Mouse (Mus musculus): Measurements from ENCODE around the gene Arhgap15. TPM values are rescaled to one million over a fixed set of nuclear protein-coding genes. Genes with fewer than 3 reads are reported as not detected.

The Arhgap15 gene
- total RNA-seq, 2 experiments from 2014 or later: 151 to 173 TPM

- no peak for ATAC-seq (ENCODE audit: poor library complexity, severe bottlenecking)
These were observed 537.6 kb downstream of the Arhgap15 start for GRCm38 (mm10) chr2:44286181-44286719.

GRCm38 (mm10) chr2:44299156-44299555 is 550.5 kb downstream of the Arhgap15 start:
- no peak for ATAC-seq (ENCODE audit: poor library complexity, severe bottlenecking)

- no peak for ATAC-seq (ENCODE audit: poor library complexity, severe bottlenecking)
These were observed 551.3 kb downstream of the Arhgap15 start for GRCm38 (mm10) chr2:44299909-44300308.

DNA sequence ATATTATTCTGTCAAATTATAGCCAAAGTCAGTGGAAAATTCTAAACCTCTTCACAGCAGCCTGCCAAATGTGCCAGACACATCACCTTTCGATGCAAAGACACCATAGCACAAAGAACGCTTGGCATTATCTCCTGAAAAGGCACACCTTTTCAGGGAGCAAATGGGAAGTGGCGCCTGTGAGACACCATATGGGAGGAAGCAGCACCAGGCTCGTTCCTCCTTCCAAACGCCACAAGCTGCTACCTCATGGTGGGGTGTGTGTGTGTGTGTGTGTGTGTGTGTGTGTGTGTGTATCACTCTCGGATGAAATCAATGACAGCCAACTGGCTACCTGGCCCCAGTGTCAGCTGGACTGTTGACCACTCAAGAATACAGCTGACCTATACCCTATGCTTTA is 551.8 kb downstream of the Arhgap15 start:
- no peak for ATAC-seq (ENCODE audit: poor library complexity, severe bottlenecking)

DNA sequence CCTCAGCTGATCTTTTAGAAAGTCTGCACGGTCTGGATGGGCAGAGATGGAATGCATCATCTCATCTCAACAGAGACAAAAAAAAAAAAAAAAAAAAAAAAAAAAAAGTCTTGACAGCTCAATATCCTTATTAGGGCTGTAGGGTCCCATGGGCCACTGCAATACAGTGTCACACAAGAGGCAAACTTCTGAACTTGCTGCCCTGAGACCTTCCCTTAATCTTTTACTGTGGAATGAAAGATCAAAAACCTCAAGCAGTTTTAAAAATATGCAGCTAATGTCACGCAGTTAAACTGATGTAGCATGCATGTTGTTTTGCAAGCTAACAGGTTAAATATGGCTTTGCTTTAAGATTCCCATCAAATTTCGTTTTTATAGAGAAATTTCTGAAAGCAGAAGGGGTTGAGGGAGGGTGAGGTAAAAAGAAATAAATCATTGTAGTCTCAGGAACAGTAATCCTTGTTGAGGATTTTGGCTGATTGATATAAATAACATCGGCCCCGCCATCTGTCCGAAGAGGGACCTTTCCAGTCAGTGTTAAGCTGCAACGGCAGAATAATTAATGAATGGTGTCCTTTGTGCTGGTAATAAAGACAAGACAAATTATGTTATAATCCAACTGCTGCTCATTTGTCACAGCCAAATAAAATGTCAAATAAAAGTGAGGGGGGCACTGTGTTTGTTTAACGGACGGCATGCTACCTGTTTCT is 555.8 kb downstream of the Arhgap15 start:
- ATAC-seq (ENCODE audit: poor library complexity, severe bottlenecking): no peak

- ATAC-seq (ENCODE audit: poor library complexity, severe bottlenecking): no peak
These were observed 556.6 kb downstream of the Arhgap15 start for GRCm38 (mm10) chr2:44304971-44305808.

DNA sequence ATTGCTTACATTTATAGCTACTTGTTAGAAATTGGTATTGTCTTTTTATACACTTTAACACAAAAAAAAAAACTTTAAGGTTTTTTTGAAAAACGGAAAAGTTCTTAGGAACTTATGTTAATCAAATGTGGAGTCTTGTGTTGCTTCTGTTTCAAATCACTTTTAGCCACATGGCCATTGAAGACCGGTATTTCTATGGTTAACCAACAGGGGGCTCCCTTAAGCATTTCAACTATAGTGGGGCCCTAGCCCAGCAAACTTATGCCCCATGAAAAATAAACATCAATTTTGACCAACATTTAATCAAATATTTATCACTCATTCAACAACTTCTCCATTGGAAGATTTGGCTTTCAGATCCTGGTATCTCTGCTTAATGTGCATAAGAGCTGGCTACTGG is 557.5 kb downstream of the Arhgap15 start:
- ATAC-seq (ENCODE audit: poor library complexity, severe bottlenecking): no peak

DNA sequence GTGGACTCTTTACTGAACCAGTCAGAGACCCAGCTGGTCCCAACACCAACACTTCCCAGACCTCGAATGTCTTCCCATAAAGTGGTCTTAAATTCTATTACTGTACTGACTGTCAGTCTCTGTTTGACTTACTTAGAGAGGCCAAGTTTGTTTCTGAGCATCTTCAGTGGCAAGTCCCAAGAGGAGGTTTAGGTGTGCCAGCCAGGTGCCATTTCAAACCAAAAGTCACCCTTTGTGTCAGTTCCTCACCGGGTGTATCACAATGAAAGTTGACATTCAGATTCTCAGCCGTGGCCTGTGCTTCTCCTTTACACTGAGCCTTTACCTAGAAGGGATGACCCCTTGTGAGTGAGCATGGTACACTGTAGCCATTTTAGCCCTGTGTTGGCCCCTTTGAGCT is 560.5 kb downstream of the Arhgap15 start:
- no peak for ATAC-seq (ENCODE audit: poor library complexity, severe bottlenecking)

DNA sequence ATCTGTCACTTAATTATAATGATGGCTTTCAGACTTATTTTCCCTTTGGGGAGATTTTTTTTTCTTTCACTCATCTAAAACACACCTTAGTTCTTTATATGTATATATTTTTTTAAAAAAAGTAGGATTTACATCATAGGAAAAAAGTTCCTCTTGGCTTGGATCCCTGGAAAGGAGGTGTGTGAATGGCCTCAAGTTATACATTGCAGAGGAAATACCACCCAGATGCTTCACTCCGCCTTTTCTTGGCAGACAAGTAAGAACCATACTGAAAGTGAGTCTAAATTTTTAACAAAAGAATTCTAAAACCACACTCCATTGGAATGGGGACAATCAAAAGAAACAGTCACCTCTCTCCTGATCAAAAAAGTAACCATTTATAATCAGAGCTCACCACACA is 560.9 kb downstream of the Arhgap15 start:
- no peak for ATAC-seq (ENCODE audit: poor library complexity, severe bottlenecking)

DNA sequence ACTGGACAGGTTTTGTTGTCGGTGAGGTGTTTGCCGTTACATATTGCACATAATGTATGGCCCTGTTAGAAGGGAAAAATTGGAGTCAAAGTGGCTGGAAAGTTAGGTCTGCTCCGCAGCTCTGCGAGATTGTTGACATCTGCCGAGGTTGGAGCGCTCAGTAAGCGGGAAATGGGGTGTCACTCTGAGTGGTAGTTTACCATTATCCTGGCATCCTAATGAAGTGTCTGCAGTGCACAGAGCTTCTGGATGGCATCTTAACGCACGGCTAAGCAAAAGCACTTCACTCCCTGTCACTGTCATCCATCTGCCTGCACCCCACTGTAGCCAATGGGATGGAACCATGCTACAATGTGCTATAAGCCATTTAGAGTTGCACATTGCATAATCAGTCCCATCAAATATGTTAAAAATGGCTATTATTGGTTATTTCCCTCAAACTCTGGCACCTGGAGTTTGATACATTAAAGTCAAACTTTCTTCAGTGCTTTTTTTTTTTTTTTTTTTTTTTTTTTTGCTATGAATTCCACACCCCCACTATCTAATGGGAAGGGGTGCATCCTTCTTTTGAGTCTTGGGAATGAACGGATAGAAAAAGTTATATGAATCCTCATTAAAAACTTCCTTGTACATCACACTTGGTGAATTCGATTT is 561.6 kb downstream of the Arhgap15 start:
- ATAC-seq (ENCODE audit: poor library complexity, severe bottlenecking): no peak

DNA sequence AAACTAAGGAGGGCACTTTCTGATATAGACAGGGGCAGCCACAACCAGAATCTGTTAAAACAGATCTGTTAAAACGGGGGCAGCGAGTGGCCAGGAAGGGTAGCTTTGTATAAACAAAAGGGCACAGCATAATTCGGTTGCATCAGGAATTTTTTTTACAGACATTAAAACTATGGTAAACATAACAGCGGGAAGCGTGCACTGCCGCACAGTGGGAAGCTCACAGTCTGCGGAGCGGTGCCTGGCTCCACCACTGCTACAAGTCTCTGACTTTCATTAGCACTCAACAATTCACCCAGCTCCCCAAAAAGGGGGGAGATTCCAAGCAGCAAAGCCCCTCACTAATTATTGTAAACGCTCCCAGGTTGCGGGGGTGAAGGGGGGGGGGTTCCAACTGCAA is 562.6 kb downstream of the Arhgap15 start:
- ATAC-seq (ENCODE audit: poor library complexity, severe bottlenecking): no peak

DNA sequence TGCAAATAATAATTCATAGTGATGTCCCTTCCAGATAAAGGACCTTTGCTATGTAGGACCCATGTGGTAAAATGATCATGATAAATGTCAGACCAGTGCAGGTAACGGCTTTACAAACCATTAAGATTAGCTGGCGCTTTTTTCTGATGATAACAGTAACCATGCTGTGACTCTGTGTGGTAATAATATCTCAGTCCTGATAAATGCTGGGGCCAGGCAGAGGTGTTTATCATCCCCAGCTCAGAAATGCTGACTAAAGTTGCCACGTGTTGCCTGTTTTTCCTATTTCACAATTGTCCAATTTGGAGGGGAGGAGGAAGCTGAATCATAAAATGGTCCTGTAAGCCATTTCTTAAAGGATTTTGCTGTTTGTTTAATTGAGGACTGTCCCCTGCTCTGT is 564.9 kb downstream of the Arhgap15 start:
- peak; percentile 43 for ATAC-seq (ENCODE audit: poor library complexity, severe bottlenecking)

GRCm38 (mm10) chr2:44318436-44318835 is 569.8 kb downstream of the Arhgap15 start:
- ATAC-seq (ENCODE audit: poor library complexity, severe bottlenecking): no peak

- ATAC-seq (ENCODE audit: poor library complexity, severe bottlenecking): no peak
These were observed 570.9 kb downstream of the Arhgap15 start for GRCm38 (mm10) chr2:44319479-44319878.

GRCm38 (mm10) chr2:44323813-44324212 is 575.2 kb downstream of the Arhgap15 start:
- ATAC-seq (ENCODE audit: poor library complexity, severe bottlenecking): peak; percentile 54

DNA sequence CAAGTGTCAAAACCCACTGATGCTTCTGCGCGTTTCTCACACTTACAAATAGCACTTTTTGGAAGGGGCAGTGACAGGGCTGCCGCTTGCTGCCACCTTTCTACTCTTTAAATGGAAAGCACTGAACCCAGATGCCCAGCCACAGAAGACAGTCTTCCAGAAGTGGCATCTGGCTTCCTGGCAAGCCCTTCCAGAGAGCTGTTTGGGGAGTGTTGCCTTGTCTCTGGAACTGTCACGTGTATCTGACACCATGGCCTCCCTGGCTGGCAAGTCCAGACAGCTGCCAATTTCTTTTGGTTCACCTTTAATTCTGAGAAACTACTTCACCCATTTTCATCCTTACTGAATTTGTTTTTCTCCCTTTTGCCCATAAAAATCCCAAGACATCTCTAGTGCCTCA is 584.7 kb downstream of the Arhgap15 start:
- no peak for ATAC-seq (ENCODE audit: poor library complexity, severe bottlenecking)

- ATAC-seq (ENCODE audit: poor library complexity, severe bottlenecking): peak; percentile 60
These were observed 585.4 kb downstream of the Arhgap15 start for GRCm38 (mm10) chr2:44334006-44334405.

DNA sequence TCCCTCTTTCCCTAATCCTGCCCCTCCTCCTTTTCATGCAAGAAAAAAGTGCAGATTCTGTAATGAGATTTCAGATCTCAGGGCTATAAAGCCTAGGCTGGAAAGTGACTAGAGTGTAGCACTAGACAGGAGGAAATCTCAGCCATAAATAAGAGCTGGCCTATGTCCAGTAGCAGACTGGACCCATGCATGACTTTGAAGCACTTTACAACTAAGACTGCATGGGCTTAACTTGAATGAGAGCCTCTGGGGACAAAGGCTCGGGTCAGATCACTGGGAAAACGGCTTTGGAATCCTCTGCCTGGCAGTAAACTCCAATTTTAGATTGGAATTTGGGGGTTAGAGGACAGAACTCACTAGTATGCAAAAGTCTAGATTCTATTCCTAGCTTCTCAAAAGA is 585.9 kb downstream of the Arhgap15 start:
- ATAC-seq (ENCODE audit: poor library complexity, severe bottlenecking): no peak

GRCm38 (mm10) chr2:44336720-44337354 is 588.2 kb downstream of the Arhgap15 start:
- ATAC-seq (ENCODE audit: poor library complexity, severe bottlenecking): peak; percentile 55

GRCm38 (mm10) chr2:44338467-44338866 is 589.8 kb downstream of the Arhgap15 start:
- no peak for ATAC-seq (ENCODE audit: poor library complexity, severe bottlenecking)

DNA sequence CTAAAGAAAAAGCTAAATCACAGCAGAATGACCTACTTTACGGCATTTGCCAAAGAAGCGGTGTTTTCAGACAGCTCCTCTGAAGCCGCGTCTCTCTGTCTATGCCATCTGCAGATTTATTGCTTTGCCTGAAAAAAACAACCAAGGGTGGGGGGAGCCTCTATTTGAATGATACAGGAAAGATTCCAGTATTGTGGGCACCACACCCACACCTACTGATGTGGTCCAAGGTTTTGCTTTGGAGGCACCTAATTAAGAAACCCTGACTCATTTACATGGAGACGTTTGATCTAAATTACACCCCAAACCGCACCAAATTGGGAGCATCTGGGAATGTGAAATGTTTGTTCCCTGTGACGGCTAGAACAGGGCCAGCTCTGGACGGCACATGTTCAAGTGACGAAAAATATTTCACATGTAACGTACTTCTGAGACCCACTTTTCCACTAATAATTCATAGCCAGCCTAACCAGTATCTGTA is 592.5 kb downstream of the Arhgap15 start:
- ATAC-seq (ENCODE audit: poor library complexity, severe bottlenecking): no peak

Data from megakaryocyte, adult 5-6 weeks (primary cell).